Mouse (Mus musculus): ENCODE data around the gene Gabra4. TPM values are rescaled to one million over a fixed set of nuclear protein-coding genes. Genes with fewer than 3 reads are reported as not detected.
"Not testable (repeated sequence)": the region's sequence is repeated elsewhere in the genome, so short reads cannot be mapped to it uniquely, and the experiment has no call there.

Gene Gabra4
- polyA plus RNA-seq, 1 experiment from 2014 or later: 13.2 TPM

DNA sequence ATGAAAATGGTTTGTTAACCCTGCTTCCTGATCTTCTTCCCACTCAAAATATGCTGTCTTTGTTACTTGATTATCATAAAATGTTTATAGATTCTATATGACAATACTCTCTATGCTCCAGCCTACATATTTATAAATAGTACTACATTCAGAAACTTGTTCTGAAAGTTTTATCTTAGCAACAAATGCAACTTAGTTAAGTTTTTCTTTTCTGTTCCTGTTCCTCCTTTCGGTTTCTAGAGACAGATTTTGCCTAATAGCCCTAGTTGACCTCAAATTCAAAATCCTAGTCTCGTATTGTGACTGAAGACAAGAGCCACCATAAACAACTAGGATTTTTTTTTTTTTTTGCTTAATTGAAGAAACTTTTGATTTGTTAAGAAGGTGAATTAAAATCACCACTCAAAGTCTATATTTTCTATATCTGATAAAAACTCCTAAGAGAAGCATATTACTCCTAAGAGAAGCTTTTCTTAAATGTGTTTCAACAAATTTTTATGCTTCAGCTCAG is 64.3 kb downstream of the Gabra4 start:
- Histone ChIP-seq H3K27ac (ENCODE audit: low read depth, low read length) (no peak overlapping the region), H3K36me3 (ENCODE audit: control insufficient read depth, insufficient read depth, low read length) (no peaks in the 10 kb centered on the region), H3K4me1 (ENCODE audit: control insufficient read depth, insufficient read depth, low read length) (no peaks in the 10 kb centered on the region), H3K4me3 (ENCODE audit: low read depth, low read length) (no peak overlapping the region), H3K4me2 (ENCODE audit: low read length) (no peak overlapping the region), H3K9me3 (replicated peaks; ENCODE audit: control insufficient read depth, low read length) (no peaks in the 10 kb centered on the region), H3K9ac (ENCODE audit: low read length) (no peak overlapping the region), H3K27me3 (replicated peaks; ENCODE audit: control insufficient read depth, insufficient read depth, low read length) (no peaks in the 10 kb centered on the region)
- DNase-seq (ENCODE audit: low spot score): no peak
- ATAC-seq: no peak
- 85% methylated on average over 2 of the region's 2 CpGs for WGBS

DNA sequence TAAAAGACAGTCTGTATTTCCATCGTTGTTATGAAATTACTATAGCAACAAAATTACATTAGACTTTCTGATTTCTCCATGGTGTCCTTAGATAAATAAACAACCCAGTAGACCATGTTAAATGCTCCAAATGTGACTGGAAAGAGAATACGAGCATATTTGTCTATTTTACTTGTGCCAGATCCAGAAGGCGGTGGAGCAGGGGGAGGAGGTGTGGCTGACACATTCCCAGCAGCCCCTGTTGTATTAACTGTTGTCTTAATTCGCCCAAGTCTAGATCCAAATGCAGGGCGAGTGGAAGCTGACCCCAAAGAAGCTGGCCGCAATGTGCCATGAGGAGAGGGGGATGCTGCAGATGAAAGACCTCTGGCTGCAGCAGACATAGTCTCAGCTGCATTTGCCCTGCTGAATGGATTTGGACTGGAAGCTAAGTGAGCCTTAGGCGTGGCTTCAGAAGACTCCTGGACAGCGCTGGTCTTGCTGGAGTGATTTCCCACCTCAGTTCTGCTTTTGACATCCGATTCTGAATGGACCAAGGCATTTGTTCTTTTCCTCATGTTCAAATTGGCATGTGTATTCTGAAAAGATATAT is 86.4 kb downstream of the Gabra4 start:
- H3K4me2 ChIP-seq (ENCODE audit: low read length): no peak overlapping the region
- H3K9ac ChIP-seq (ENCODE audit: low read length): no peak overlapping the region
- DNase-seq (ENCODE audit: low spot score) (no peak), ATAC-seq (no peak)
- H3K4me3 ChIP-seq (ENCODE audit: low read depth, low read length): no peak overlapping the region
- H3K27ac ChIP-seq (ENCODE audit: low read depth, low read length): no peak overlapping the region
- no peaks in the 10 kb centered on the region for H3K27me3 ChIP-seq (replicated peaks; ENCODE audit: control insufficient read depth, insufficient read depth, low read length)
- no peaks in the 10 kb centered on the region for H3K36me3 ChIP-seq (ENCODE audit: control insufficient read depth, insufficient read depth, low read length)
- 83% methylated on average over 9 of the region's 9 CpGs for WGBS
- no peaks in the 10 kb centered on the region for H3K4me1 ChIP-seq (ENCODE audit: control insufficient read depth, insufficient read depth, low read length)
- H3K9me3 ChIP-seq (replicated peaks; ENCODE audit: control insufficient read depth, low read length): no peaks in the 10 kb centered on the region

GRCm38 (mm10) chr5:71548079-71548478 is 110.0 kb downstream of the Gabra4 start, which contains the start of gene Cox7b2:
Gene Cox7b2 (minus strand): TSS chr5:71548205.
- no peak for DNase-seq (ENCODE audit: low spot score)
- no peak for ATAC-seq
- Histone ChIP-seq H3K4me3 (ENCODE audit: low read depth, low read length) (no peak within 1 kb of the TSS), H3K4me1 (ENCODE audit: control insufficient read depth, insufficient read depth, low read length) (no peaks in the 10 kb centered on the region), H3K9me3 (replicated peaks; ENCODE audit: control insufficient read depth, low read length) (no peaks in the 10 kb centered on the region), H3K4me2 (ENCODE audit: low read length) (no peak within 1 kb of the TSS), H3K9ac (ENCODE audit: low read length) (no peak within 1 kb of the TSS), H3K27ac (ENCODE audit: low read depth, low read length) (no peak within 1 kb of the TSS), H3K36me3 (ENCODE audit: control insufficient read depth, insufficient read depth, low read length) (no peaks in the 10 kb centered on the region), H3K27me3 (replicated peaks; ENCODE audit: control insufficient read depth, insufficient read depth, low read length) (no peaks in the 10 kb centered on the region)
- 97% methylated on average over 10 of the region's 10 CpGs for WGBS

GRCm38 (mm10) chr5:71545554-71545953 is 112.6 kb downstream of the Gabra4 start:
- peak; percentile 20 for DNase-seq (ENCODE audit: low spot score)
- Histone ChIP-seq H3K4me1 (ENCODE audit: control insufficient read depth, insufficient read depth, low read length) (no peaks in the 10 kb centered on the region), H3K27me3 (replicated peaks; ENCODE audit: control insufficient read depth, insufficient read depth, low read length) (no peaks in the 10 kb centered on the region), H3K27ac (ENCODE audit: low read depth, low read length) (no peak overlapping the region), H3K9me3 (replicated peaks; ENCODE audit: control insufficient read depth, low read length) (no peaks in the 10 kb centered on the region), H3K4me2 (ENCODE audit: low read length) (no peak overlapping the region), H3K36me3 (ENCODE audit: control insufficient read depth, insufficient read depth, low read length) (no peaks in the 10 kb centered on the region), H3K4me3 (ENCODE audit: low read depth, low read length) (no peak overlapping the region), H3K9ac (ENCODE audit: low read length) (no peak overlapping the region)
- no peak for ATAC-seq

- not testable (repeated sequence) for ATAC-seq; H3K27me3 ChIP-seq (replicated peaks; ENCODE audit: control insufficient read depth, insufficient read depth, low read length); H3K36me3 ChIP-seq (ENCODE audit: control insufficient read depth, insufficient read depth, low read length); H3K4me2 ChIP-seq (ENCODE audit: low read length); H3K9ac ChIP-seq (ENCODE audit: low read length); H3K4me1 ChIP-seq (ENCODE audit: control insufficient read depth, insufficient read depth, low read length); H3K4me3 ChIP-seq (ENCODE audit: low read depth, low read length); H3K27ac ChIP-seq (ENCODE audit: low read depth, low read length); DNase-seq (ENCODE audit: low spot score); H3K9me3 ChIP-seq (replicated peaks; ENCODE audit: control insufficient read depth, low read length)
- 82% methylated on average over 9 of the region's 15 CpGs for WGBS
Observed at GRCm38 (mm10) chr5:71525486-71525885, 132.6 kb downstream of the Gabra4 start.

Other genes with a start within 250 kb of the Gabra4 start
- 0.36 TPM in 1 of 2 replicates, not detected in the other for gene Cox7b2, start 110.1 kb downstream of the Gabra4 start, polyA plus RNA-seq (2014; fragmentation: Nextera tagmentation; extraction: Ambion mirVana)
- gene Gabrb1, start 195 bp downstream of the Gabra4 start, polyA plus RNA-seq (2014; fragmentation: Nextera tagmentation; extraction: Ambion mirVana): 8.5 and 17.5 TPM in 2 replicates

All from forebrain, embryonic 14.5 days (tissue).